Mouse (Mus musculus) mouse embryonic stem cell (cell line): Measurements from ENCODE around the gene Pced1b.

Experiments
- in situ Hi-C, 2 experiments: fragments of 300-500 bp; cut with MboI; formaldehyde crosslinking; loops; 1 replicate in 1 of 2; 3 replicates in 1 of 2; pipeline ENCODE4 v1.14.3; 2019 to 2020; ENCODE audit warnings: low sequenced_read_pairs in 2 of 2, low pct_unique_long_range_greater_than_20kb in 1 of 2, mixed read lengths in 1 of 2; ENCODE audit not compliant: unreplicated experiment in 1 of 2

The Pced1b gene

DNA sequence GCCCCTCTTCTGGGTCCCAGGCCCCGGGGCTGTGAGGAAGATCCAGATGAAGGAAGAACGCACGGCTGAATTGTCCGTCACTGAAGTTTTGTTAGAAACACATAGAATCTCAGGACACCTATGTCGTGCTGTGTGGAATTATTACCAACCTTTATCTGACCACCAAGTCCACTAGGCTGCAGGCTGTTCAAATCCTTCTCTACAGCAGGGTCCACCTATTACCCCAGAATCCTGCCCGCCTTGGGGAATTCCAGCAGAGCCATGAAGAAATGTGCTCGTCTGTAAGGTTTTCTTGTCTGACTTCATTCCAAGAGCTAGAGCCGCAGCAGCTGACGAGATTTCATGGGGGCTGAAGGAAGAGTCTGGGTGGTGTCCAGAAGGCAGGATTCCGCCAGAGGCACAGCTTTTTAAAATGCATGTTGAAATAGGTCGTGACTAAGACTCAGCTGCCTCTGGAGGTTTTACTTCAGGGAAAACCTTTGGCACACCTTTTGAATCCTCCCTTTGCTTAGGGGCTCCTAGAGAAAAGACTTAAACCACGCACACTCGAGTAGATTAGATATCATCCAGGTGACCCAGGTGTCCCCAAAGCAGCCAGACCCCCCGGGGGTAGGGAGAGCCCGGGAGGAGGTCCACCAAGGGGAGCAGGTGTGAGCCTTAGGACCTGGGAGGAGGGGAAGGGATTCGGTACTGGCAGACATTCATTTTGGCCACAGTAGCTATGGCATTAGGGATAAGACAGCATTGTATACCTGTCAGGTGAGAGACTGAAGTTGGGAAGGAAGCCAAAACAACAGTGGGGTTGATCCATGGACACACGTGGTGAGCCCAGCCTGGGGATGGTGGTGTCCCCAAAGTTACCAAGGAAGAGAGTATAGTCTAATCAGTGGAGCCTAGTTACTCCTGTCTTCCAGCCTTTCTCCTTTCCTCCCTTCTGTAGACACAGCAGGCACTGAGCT, 160.9 kb downstream of the Pced1b start:
- in situ Hi-C loops = no loop called here

DNA sequence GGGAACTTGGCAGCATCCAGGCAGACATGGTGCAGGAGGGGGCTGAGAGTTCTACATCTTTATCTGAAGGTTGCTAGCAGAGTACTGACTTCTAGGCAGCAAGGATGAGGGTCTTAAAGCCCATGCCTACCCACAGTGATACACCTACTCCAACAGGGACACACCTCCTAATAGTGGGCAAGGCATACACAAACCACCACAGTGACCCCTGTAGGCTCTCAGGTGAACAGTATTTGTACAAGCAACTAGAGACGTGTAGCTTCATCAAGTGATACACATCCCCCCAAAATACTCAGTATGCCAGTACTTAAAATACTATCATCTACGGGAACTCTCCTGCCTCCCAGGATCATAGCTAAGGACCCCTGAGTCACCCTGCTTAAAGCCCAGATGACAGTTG, 164.2 kb downstream of the Pced1b start:
- in situ Hi-C loops = no loop called here

- in situ Hi-C loops = no loop called here
Measured at GRCm38 (mm10) chr15:97411671-97412070, 164.8 kb downstream of the Pced1b start.

DNA sequence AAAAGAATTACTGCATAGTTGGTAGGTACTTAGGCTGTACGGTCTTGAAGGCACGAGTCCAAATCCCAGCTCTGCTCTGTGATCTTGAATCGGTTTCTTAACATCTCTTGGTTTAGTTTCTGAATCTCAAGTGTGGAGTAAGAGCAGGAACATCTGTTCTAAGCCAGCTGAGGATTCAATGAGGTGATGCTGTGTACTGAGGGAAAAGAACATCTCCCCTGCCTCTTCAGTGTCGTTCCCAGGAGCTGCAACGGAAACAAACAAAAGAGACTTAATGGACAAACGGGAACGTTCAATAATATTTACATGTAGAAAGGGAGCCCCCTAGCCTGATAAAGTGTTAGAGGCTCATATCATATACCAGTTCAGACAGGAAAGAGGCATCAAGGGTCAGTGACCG, 165.4 kb downstream of the Pced1b start:
- in situ Hi-C loops = no loop called here

GRCm38 (mm10) chr15:97412861-97413260, 166.0 kb downstream of the Pced1b start:
- in situ Hi-C loops = no loop called here

GRCm38 (mm10) chr15:97414718-97415413, 168.0 kb downstream of the Pced1b start:
- in situ Hi-C loops = no loop called here

DNA sequence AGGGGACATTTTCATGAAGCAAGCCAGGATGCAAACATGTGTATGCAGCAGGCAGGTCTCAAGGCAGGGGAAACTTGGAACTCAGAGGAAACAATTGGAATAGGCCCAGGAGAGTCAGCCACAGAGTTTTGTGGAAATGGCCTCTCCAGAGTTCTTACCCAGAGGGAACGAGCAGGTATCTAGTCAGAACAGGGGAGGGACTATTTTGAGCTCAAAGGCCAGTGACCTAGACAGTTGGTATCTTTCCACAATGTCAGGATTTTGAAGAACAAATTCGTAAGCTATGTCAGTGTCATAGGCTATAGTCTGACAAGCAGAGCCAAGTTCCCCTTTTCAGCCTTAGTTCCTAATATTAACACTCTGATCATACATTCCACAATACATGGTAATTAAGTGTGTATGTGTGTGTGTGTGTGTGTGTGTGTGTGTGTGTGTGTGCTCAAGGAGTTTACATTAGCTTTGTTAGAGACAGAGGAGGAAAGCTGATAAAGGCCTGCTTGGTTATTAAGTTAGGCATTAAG, 168.6 kb downstream of the Pced1b start:
- in situ Hi-C loops = no loop called here

DNA sequence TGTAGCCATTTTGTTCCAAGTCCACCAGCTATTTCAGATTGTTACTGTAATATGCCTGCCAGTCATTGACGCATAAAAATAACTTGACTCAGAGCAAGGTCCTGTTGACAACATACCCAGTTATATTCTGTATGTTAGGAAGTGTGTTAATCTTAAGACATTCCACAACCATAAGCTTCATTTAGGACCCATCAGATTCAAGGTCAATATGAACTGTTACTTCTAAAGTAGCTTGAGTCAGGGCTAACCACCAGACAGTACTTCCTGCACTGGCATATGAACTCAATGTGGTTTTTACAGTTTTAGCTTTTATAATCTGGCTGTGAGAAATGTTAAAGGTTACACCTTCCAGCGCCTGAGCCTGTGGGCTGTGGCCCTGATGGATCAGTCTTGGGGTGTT, 173.4 kb downstream of the Pced1b start:
- in situ Hi-C loops = no loop called here

- in situ Hi-C loops = no loop called here
Measured at GRCm38 (mm10) chr15:97421533-97421932, 174.6 kb downstream of the Pced1b start.

GRCm38 (mm10) chr15:97422212-97422944, 175.5 kb downstream of the Pced1b start:
- in situ Hi-C loops = no loop called here

DNA sequence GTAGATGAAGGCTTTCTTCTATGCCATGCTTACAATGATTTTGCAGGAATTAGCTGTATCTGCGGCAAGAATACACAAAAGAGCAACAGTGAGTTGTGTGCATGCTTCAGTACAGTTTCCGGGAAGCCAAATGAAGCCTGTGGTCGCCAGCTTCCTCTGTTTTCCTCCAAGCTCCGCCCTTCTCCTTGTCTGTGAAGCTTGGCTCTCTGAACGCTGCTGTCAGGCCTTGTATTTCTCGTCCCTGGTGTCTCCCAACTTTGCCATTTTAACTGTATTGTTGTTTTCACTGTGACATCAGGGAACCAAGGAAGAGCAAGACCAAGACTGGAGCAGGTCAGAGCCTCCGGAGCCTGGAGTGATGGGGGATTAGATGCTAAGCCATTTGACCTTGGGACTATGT, 177.5 kb downstream of the Pced1b start:
- in situ Hi-C loops = no loop called here

- in situ Hi-C loops = no loop called here
Measured at GRCm38 (mm10) chr15:97424961-97425360, 178.1 kb downstream of the Pced1b start.

DNA sequence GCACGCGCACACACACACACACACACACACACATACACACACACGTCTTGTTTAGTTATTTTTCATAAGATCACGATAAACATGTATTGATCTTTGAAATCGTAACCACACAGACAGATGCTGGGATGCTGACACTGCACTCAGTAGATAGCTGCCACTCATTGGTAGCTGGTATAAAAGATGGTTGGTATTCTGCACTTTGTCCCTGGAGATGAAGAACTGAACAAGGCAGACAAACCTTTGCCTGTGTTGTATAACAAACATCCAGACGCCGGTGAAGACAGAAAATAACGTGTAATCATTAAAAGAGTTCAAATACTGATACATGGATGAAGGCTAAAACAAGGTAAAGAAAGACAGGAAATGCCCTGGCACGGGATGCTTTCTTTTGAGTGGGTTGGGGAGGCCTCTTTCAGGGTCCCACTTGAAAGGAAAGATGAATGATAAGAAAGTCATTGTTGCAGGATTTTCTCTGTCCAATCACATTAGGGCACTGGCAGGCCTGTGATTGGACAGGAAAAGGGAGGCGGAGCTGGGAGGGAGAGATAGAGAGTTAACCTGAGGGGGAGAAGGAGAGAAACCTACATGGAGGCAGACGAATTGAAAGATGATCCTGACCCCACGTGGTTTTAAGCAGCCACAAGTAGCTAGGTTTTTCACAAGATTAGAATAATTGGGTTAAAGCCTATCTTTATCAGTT, 182.4 kb downstream of the Pced1b start:
- in situ Hi-C loops = no loop called here

DNA sequence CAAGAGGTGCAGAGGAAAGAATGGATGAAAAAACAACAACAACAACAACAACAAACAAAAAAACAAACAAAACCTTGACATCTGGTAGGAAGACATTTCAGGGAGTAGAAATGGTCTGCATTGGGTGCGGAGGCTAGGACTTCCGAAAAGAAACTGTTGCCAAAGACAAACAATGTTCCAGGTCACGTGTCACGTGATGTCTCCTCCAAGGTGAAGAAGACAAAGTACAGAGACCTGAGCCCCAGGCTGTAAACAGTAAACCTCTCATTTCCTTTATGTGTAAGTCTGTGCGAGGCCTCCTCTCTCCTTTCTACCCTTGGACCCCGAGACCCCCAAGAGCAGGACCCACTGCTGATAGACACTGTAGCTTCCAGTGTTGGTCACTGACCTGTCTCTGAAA, 184.6 kb downstream of the Pced1b start:
- in situ Hi-C loops = loop anchor here in 1 of 2 experiments (10.0 kb wide), 1 partner anchor 107 kb away; no protein-coding TSS in a partner anchor

DNA sequence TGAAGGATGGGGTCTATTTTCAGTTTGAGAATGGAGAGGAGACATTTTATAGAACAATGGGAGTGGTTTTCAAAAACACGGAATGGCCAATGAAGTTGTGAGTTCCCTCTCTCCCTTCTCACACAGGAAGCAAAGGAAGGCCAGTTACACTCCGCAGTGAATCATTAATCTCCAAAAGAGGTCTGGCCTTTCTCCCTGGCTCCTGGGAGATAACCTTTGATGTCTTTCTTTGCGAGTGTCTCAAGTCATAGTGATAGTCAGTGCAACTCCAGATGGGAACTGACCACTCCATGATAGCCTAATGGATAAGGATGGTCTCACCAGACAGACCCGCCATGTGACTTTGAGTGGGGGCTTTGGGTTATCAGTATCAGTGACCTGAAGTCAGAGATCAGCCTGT, 185.3 kb downstream of the Pced1b start:
- in situ Hi-C loops = loop anchor here in 1 of 2 experiments (10.0 kb wide), 1 partner anchor 107 kb away; no protein-coding TSS in a partner anchor
